Mouse (Mus musculus): ENCODE measurements at regions not wholly inside any gene's neighbourhood (a gene's known extent, or its start where the extent isn't known, plus 50 kb on each side); places are given as distances from the start of the nearest gene placed in this dataset.

DNA sequence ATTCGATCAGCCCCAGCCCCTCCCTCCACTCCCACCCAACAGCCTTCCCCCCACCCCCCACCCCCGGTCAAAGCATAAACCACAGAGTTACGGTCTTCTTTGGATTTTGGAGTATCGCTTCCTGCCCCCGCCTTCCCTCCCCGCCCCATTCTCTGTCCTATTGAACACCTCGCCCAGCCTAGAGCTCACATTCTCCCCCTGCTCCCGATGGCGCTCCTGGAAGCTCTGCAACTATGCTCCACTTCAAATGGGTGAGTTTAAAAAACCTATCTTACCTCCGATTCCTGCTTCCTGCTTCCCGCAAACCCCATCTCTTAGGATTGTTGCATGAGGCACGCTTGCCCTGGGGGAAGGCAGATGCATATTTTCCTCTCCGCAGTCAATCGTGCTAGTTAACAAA is 419.7 kb upstream of the Ubash3b start:
- Histone ChIP-seq H3K4me3 (peak overlapping the region; percentile 60), H3K9me3 (no peaks in the 10 kb centered on the region), H3K27me3 (ENCODE audit: poor library complexity, severe bottlenecking) (no peaks in the 10 kb centered on the region), H3K27ac (peak overlapping the region; percentile 89), H3K36me3 (replicated peaks) (peaks cover 7% of the 10 kb centered on the region), H3K4me1 (peaks cover 79% of the 10 kb centered on the region)
- peak; percentile 48 for DNase-seq (ENCODE audit: extremely low spot score, low spot score)
- under 1% methylated on average over 14 of the region's 14 CpGs for WGBS

DNA sequence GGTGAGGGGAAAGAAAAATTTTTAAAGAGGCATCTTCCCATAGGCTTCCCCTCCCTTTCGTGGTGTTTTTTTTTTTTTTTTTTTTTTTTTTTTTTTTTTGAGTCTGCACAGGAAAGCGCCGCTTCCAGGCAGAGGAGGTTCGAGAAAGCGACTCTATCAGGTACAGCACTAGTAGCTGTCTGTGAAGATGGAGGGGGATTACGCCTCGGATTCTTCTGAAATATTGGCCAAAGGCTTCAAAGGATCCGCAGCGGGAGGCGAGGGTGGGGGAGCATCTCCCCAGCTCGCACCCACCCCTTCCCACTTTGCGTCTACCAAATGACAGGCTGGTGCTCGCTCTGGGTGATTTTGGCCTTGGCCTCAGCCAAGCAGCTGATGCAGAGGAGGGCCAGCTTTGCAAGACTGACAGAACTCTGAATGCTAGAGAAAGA is 419.1 kb upstream of the Ubash3b start:
- H3K27ac ChIP-seq, result peak overlapping the region; percentile 89
- DNase-seq (ENCODE audit: extremely low spot score, low spot score), result peak; percentile 68
- peaks cover 79% of the 10 kb centered on the region for H3K4me1 ChIP-seq
- WGBS, result 1% methylated on average over 13 of the region's 13 CpGs
- H3K9me3 ChIP-seq, result no peaks in the 10 kb centered on the region
- H3K4me3 ChIP-seq, result peak overlapping the region; percentile 60
- no peaks in the 10 kb centered on the region for H3K27me3 ChIP-seq (ENCODE audit: poor library complexity, severe bottlenecking)
- H3K36me3 ChIP-seq (replicated peaks), result peaks cover 2% of the 10 kb centered on the region

DNA sequence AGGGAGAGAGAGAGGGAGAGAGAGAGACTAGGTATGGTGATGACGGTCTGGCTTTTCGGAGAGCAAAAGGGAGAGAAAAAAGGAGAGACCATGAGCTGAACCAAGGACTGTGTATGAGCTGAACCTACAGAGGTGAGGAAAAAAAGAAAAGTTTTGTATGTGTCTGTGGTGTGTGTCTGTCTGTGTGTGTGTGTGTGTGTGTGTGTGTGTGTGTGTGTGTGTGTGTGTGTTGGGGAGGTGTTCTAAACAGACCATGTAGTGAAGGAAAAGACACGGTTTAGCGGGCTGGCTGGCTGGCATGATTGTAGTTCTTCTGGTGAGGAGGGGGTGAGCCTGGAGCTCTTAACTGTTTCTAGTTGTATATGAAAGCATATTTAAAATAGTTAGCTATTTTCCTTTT is 418.6 kb upstream of the Ubash3b start:
- H3K27me3 ChIP-seq (ENCODE audit: poor library complexity, severe bottlenecking), result no peaks in the 10 kb centered on the region
- WGBS, result 1% methylated on average over 4 of the region's 4 CpGs
- peaks cover 77% of the 10 kb centered on the region for H3K4me1 ChIP-seq
- H3K4me3 ChIP-seq, result peak overlapping the region; percentile 60
- no peaks in the 10 kb centered on the region for H3K36me3 ChIP-seq (replicated peaks)
- peak; percentile 52 for DNase-seq (ENCODE audit: extremely low spot score, low spot score)
- H3K27ac ChIP-seq, result peak overlapping the region; percentile 89
- H3K9me3 ChIP-seq, result no peaks in the 10 kb centered on the region

DNA sequence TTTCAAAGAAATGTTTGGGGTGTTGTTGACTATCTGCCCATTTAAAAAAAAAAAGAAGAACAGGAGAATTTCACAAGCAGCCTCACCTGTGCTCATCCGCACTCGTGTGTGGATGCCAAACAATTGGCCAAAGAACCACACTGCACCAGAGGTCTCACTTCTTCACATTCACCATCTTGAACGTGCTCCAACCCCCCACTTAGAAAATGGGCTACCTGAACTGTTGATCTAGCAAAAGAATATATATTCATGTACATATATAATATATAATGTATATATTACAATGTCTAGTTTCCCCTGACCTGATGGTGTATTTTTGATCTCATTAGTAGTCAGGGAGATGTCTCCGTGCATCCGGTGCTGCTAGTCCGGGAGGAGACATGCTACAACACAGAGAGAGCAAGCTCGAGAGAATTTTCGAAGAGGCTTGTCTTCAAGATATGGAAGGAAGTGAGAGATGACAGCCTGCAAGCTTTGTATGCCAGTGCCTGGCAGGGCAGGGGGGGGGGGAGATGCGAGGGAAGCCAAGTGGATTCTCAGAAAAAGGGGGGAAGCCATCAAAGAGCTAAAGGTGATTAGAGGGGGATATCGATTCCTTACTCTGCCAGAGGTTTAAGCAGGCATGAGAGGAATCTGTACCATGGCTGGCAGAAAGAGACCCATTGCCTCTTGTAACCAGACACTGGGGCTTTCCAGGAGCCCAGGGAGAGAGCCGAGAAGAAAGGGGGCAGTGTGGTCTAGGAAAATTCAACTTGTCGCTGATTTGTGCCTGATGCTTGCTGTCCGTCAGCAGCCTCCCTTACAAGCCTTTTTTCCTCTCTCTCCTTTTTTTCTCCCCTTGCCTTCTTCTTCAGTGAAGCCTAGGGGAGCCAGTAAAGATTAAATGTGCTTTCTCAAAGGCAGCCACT is 417.9 kb upstream of the Ubash3b start:
- 41% methylated on average over 13 of the region's 13 CpGs for WGBS
- DNase-seq (ENCODE audit: extremely low spot score, low spot score), result peak; percentile 71
- Histone ChIP-seq H3K9me3 (no peaks in the 10 kb centered on the region), H3K4me3 (peak overlapping the region; percentile 60), H3K27ac (peak overlapping the region; percentile 89), H3K36me3 (replicated peaks) (no peaks in the 10 kb centered on the region), H3K4me1 (peaks cover 71% of the 10 kb centered on the region), H3K27me3 (ENCODE audit: poor library complexity, severe bottlenecking) (no peaks in the 10 kb centered on the region)

DNA sequence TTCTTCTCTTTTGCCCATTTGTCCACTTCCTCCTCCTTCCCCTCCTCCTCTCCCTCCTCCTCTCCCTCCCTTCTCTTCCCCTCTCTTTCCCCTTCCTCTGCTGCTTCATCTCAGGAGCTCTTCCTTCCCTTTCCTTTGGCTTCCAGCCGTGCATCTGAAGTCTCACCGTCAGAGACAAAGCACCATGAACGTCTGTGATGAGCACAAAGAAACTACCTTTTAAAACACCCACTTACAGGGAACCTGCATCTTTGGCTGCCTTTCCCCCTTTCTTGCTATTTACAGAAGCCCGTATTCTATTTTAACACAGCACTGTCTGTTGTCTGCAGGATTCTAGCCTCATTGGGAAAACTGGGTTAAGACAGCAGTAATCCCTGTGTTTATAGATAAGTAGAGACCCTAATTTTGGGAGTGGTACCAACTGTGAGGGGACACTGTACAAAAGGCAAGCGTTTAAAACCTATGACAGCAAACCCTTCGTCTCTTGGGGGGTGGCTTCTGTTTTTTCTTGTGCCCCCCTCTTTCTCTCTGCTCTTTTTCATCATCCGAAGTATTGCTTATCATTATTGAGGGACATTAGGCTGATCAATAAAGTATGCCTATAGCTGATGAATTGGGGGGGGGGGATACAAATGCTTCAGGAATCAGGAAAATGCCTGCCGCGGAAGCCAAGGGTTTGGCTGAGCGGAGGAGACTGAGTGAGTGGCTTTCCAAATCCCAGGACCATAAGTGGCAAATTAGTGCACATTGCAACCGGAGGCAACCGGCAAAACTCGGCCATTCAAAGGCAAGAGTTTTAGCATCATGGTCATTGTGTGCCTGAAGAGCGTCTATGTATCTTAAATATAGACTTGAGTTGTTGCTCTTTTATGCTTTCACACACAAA is 417.0 kb upstream of the Ubash3b start:
- 65% methylated on average over 14 of the region's 14 CpGs for WGBS
- peak overlapping the region; percentile 89 for H3K27ac ChIP-seq
- H3K27me3 ChIP-seq (ENCODE audit: poor library complexity, severe bottlenecking), result no peaks in the 10 kb centered on the region
- H3K36me3 ChIP-seq (replicated peaks), result no peaks in the 10 kb centered on the region
- peaks cover 62% of the 10 kb centered on the region for H3K4me1 ChIP-seq
- DNase-seq (ENCODE audit: extremely low spot score, low spot score), result no peak
- H3K9me3 ChIP-seq, result no peaks in the 10 kb centered on the region
- no peak overlapping the region for H3K4me3 ChIP-seq

DNA sequence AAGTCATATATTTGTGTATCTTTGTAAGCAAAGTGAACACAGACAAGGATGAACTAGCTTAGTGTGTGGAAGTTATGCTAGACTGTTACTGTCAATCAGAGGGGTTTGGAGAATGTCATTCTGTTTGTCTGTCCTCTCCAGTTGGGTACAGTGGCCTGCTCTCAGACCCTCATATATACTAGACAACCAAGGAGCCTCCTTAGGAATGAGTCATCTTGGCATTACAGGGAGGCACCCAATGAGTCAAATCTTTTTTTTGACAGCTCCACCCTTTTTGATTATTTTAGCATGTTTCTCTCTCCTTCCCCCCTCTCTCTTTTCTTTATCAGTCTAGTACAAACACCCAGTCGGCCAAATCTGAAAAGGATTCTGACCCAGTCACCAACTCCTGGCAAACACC is 416.3 kb upstream of the Ubash3b start:
- Histone ChIP-seq H3K4me1 (peaks cover 55% of the 10 kb centered on the region), H3K36me3 (replicated peaks) (no peaks in the 10 kb centered on the region), H3K4me3 (no peak overlapping the region), H3K27me3 (ENCODE audit: poor library complexity, severe bottlenecking) (no peaks in the 10 kb centered on the region), H3K9me3 (no peaks in the 10 kb centered on the region), H3K27ac (no peak overlapping the region)
- no peak for DNase-seq (ENCODE audit: extremely low spot score, low spot score)
- WGBS, result 64% methylated on average over 1 of the region's 1 CpGs

DNA sequence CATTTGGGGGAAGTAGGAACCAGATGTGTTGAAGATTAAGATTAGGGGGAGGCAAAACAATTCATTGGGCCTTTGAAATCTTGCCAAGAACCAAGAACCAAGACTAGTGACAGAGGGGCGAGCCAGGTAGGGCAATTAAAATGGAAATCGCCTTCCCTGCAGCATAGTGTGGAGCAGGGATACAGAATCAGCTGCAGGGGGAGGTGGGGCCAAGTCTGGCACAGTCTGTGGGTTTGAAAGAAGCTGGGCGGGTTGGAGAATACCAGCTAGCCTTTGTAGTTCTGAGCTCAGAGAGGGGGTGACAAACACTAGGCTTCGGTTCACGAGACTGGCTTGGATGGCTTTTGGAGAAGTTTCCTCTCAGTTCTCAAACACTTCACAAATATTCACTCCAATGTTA is 414.3 kb upstream of the Ubash3b start:
- no peak overlapping the region for H3K4me3 ChIP-seq
- DNase-seq (ENCODE audit: extremely low spot score, low spot score), result no peak
- peak overlapping the region; percentile 40; the same call in 1 of the 2 replicates for H3K27ac ChIP-seq
- 22% methylated on average over 5 of the region's 5 CpGs for whole genome bisulfite sequencing
- no peaks in the 10 kb centered on the region for H3K9me3 ChIP-seq
- H3K4me1 ChIP-seq, result peaks cover 49% of the 10 kb centered on the region
- H3K27me3 ChIP-seq (ENCODE audit: poor library complexity, severe bottlenecking), result no peaks in the 10 kb centered on the region
- no peaks in the 10 kb centered on the region for H3K36me3 ChIP-seq (replicated peaks)

DNA sequence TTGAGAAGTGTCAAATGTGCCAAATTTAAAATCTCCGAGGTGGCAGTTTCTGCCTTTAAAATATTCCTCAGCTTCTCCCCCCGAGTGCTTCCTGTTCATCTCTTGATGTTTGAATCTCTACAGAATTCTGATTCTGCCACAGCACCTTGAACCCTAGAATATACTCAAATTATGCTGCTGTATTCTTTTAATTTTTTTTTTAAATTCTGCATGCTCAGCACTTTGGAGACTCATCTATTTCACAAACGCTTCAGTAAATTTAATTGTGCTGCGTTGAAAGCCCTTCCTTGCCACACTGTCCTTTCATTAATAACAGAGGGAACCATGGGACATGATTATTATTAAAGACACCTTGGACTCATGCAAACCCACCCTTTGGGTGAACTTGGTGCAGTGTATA is 408.8 kb upstream of the Ubash3b start:
- Histone ChIP-seq H3K27ac (no peak overlapping the region), H3K4me1 (peaks cover 3% of the 10 kb centered on the region; the same call in 1 of the 2 replicates), H3K27me3 (ENCODE audit: poor library complexity, severe bottlenecking) (no peaks in the 10 kb centered on the region), H3K9me3 (no peaks in the 10 kb centered on the region), H3K36me3 (replicated peaks) (no peaks in the 10 kb centered on the region), H3K4me3 (no peak overlapping the region)
- no peak for DNase-seq (ENCODE audit: extremely low spot score, low spot score)
- 87% methylated on average over 4 of the region's 4 CpGs for WGBS

DNA sequence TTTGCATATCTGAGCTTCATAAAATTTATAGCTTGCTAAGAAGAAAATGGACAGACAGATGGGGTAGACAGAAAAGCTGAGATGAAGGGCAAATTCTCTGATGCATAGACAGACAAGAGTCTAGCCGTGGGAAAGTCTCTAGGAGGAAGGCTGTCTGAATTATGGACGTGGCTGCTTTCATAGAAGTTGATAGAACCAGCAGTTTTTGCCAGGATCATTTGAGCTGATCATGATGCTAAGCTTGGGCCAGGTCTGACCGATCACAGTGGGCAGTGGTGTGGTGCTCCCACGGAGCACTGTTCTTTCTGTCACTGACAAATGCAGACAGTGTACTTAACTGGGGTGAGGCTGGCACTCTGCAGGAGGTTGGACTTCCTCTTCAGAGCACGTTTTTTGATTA is 405.0 kb upstream of the Ubash3b start:
- 78% methylated on average over 5 of the region's 5 CpGs for WGBS
- no peak overlapping the region for H3K27ac ChIP-seq
- DNase-seq (ENCODE audit: extremely low spot score, low spot score), result no peak
- H3K4me3 ChIP-seq, result no peak overlapping the region
- no peaks in the 10 kb centered on the region for H3K27me3 ChIP-seq (ENCODE audit: poor library complexity, severe bottlenecking)
- no peaks in the 10 kb centered on the region for H3K36me3 ChIP-seq (replicated peaks)
- no peaks in the 10 kb centered on the region for H3K9me3 ChIP-seq
- peaks cover 2% of the 10 kb centered on the region; the same call in 1 of the 2 replicates for H3K4me1 ChIP-seq

DNA sequence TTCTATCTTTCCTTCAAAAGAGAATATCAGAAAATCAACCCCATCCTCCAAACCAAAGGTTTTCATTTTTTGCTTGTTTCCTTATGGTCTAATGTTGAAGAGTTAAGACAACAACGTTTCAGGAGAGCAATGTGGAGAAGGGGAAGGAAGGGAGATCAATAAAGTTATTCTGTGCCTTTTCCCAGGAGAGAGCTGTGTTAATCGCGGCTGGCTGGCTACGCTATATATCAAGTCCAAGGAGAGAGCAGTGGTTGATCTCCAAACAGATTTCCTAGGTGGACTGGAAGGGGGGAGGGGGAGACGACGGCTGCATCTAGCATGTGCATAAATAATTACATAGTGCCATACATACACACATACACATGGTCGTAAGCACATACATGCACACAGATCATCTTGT is 404.3 kb upstream of the Ubash3b start:
- H3K9me3 ChIP-seq, result no peaks in the 10 kb centered on the region
- WGBS, result 89% methylated on average over 7 of the region's 7 CpGs
- peaks cover 2% of the 10 kb centered on the region; the same call in 1 of the 2 replicates for H3K4me1 ChIP-seq
- H3K27me3 ChIP-seq (ENCODE audit: poor library complexity, severe bottlenecking), result no peaks in the 10 kb centered on the region
- no peak overlapping the region for H3K27ac ChIP-seq
- DNase-seq (ENCODE audit: extremely low spot score, low spot score), result no peak
- H3K36me3 ChIP-seq (replicated peaks), result no peaks in the 10 kb centered on the region
- no peak overlapping the region for H3K4me3 ChIP-seq

DNA sequence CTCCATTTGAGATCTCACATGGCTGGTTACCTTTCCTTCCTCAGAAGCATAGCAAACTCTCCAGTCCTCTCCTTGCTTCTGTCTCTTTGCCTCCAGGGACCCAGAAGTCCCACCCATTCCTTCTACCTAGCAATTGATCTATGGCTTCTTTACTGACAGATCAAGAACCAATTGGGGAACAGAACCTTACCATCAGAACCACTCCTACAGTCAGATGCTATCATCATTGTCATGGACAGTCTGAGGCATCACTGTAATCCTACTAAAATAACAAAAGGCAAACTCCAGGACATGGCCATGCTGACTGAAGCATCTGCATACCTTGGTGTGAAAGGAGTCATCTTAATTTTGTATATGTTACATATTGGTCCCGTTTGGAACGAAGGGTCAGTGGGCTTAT is 401.9 kb upstream of the Ubash3b start:
- 90% methylated on average over 2 of the region's 2 CpGs for WGBS
- H3K4me3 ChIP-seq, result no peak overlapping the region
- H3K27me3 ChIP-seq (ENCODE audit: poor library complexity, severe bottlenecking), result no peaks in the 10 kb centered on the region
- no peak overlapping the region for H3K27ac ChIP-seq
- H3K4me1 ChIP-seq, result peaks cover 2% of the 10 kb centered on the region; the same call in 1 of the 2 replicates
- no peaks in the 10 kb centered on the region for H3K36me3 ChIP-seq (replicated peaks)
- H3K9me3 ChIP-seq, result no peaks in the 10 kb centered on the region
- no peak for DNase-seq (ENCODE audit: extremely low spot score, low spot score)

DNA sequence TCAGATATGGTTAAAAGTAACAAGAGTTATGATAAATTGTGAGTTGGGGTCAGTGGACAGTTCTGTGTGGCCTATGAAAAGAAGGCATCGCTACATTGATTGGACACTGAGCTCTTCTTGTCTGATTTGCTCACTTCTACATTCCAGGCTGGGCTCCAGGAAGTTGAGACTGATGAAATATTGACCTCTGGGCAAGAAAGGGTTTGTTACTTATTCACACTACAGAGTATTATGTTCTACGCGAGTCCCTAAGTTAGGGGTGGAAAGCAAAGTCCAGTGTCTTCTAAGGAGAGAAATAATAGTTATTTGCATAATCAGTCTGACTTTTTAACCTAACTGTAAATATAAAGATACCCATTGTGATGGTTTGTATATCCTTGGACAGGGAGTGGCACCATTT is 397.0 kb upstream of the Ubash3b start:
- no peak for DNase-seq (ENCODE audit: extremely low spot score, low spot score)
- Histone ChIP-seq H3K4me1 (no peaks in the 10 kb centered on the region), H3K36me3 (replicated peaks) (no peaks in the 10 kb centered on the region), H3K27me3 (ENCODE audit: poor library complexity, severe bottlenecking) (no peaks in the 10 kb centered on the region), H3K27ac (no peak overlapping the region), H3K9me3 (no peaks in the 10 kb centered on the region), H3K4me3 (no peak overlapping the region)
- WGBS, result 94% methylated on average over 3 of the region's 3 CpGs

DNA sequence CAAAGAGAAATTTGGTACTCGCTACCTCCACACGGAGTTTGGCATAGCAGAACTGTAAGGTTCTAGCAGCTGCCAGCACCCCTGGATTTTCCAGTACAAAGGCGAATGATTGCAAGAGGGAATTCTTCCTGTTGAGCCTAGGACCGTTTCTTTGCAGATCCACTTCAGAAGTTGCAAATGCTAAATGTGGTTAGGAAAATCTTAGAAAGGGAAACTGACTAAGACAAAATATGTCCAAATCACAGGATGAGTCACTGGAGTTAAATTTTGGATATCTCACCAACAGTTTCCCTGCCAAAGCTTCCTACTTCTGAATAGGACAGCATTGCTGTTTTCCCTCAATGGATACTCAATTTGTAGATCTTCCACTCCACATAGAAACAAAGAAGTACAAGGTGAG is 395.4 kb upstream of the Ubash3b start:
- 86% methylated on average over 4 of the region's 4 CpGs for WGBS

More for the DNA sequence above, 395.4 kb upstream of the Ubash3b start:
- DNase-seq (ENCODE audit: extremely low spot score, low spot score), result no peak
- H3K4me3 ChIP-seq, result no peak overlapping the region
- no peaks in the 10 kb centered on the region for H3K27me3 ChIP-seq (ENCODE audit: poor library complexity, severe bottlenecking)
- no peaks in the 10 kb centered on the region for H3K36me3 ChIP-seq (replicated peaks)
- H3K9me3 ChIP-seq, result no peaks in the 10 kb centered on the region
- H3K27ac ChIP-seq, result no peak overlapping the region
- no peaks in the 10 kb centered on the region for H3K4me1 ChIP-seq

All from forebrain, embryonic 10.5 days (tissue).